ENCODE assay signal across 21 mouse cellular contexts in the genomic region with DNA sequence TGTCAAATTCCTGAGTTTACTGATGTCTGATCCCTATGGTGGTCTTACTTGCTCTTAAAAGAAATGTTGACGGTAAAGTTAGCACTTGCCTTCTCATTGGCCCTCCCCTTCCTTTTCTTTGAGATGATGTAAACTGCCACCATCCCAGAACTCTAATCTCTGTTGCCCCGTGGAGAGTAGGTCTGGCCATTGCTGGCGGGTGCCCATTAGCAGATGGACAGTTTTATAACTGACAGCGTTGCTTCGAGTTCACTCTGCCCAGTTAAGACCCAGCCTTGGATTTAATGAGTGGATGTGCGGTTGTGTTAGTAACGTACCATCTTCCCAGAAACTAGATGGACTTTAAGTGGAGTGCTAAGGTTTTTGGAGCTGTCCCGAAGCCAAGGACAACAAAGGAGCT.
DNase-seq lines count a peak whose midpoint lies in the region; ATAC-seq lines count a peak whose summit lies in the region.
"Had no signal": no experiment of that assay in that cellular context is flagged by ENCODE, and none has a peak within 500 bp of the region (broad histone marks: within the 10 kb centered on the region; RNA-seq: fewer than 3 reads in every experiment).

No protein-coding gene starts in this region.

- H3K9me3 ChIP-seq in midbrain, embryonic 11.5 days (ENCODE audit: control insufficient read depth, low read length), result no peaks in the 10 kb centered on the region
- H3K9me3 ChIP-seq in midbrain, embryonic 15.5 days, result no peaks in the 10 kb centered on the region
- H3K9me3 ChIP-seq: embryonic facial prominence, embryonic 12.5 days; embryonic facial prominence, embryonic 15.5 days; forebrain, embryonic 10.5 days; forebrain, embryonic 12.5 days had no signal

- WGBS in midbrain, embryonic 11.5 days, result 87% methylated on average over 8 of the region's 8 CpGs
- 81% methylated on average over 8 of the region's 8 CpGs for WGBS in midbrain, embryonic 15.5 days

- H3K27ac ChIP-seq in midbrain, embryonic 11.5 days (ENCODE audit: low read depth, low read length), result no peak overlapping the region
- no peak overlapping the region for H3K27ac ChIP-seq in midbrain, embryonic 15.5 days
- H3K27ac ChIP-seq: embryonic facial prominence, embryonic 12.5 days; embryonic facial prominence, embryonic 15.5 days; forebrain, embryonic 10.5 days; forebrain, embryonic 12.5 days had no signal

- no peak overlapping the region for H3K4me3 ChIP-seq in midbrain, embryonic 11.5 days (ENCODE audit: low read depth, low read length)
- no peak overlapping the region for H3K4me3 ChIP-seq in midbrain, embryonic 15.5 days
- H3K4me3 ChIP-seq: embryonic facial prominence, embryonic 12.5 days; embryonic facial prominence, embryonic 15.5 days; erythroblast, embryonic 14.5 days; forebrain, embryonic 10.5 days; forebrain, embryonic 12.5 days had no signal

- no peak for ATAC-seq in cerebellum, adult (ENCODE audit: insufficient number of reproducible peaks, low FRiP score, low TSS enrichment)
- no peak for ATAC-seq in midbrain, embryonic 11.5 days (ENCODE audit: low FRiP score)
- ATAC-seq in midbrain, embryonic 15.5 days (replicated peaks), result no peak
- ATAC-seq: forebrain, embryonic 14.5 days; forebrain, embryonic 16.5 days had no signal

- no peak overlapping the region for H3K4me2 ChIP-seq in midbrain, embryonic 11.5 days
- no peak overlapping the region for H3K4me2 ChIP-seq in midbrain, embryonic 15.5 days
- H3K4me2 ChIP-seq: embryonic facial prominence, embryonic 12.5 days; embryonic facial prominence, embryonic 15.5 days; forebrain, embryonic 12.5 days had no signal

- no peak overlapping the region for H3K9ac ChIP-seq in midbrain, embryonic 11.5 days (ENCODE audit: low read length)
- no peak overlapping the region for H3K9ac ChIP-seq in midbrain, embryonic 15.5 days
- H3K9ac ChIP-seq: embryonic facial prominence, embryonic 12.5 days; embryonic facial prominence, embryonic 15.5 days; forebrain, embryonic 12.5 days had no signal

- no peaks in the 10 kb centered on the region; the same call in 1 of the 2 replicates for H3K4me1 ChIP-seq in midbrain, embryonic 11.5 days (ENCODE audit: control insufficient read depth, insufficient read depth, low read length)
- peaks cover 22% of the 10 kb centered on the region for H3K4me1 ChIP-seq in midbrain, embryonic 15.5 days
- H3K4me1 ChIP-seq: embryonic facial prominence, embryonic 12.5 days; embryonic facial prominence, embryonic 15.5 days had no signal

- no peaks in the 10 kb centered on the region for H3K36me3 ChIP-seq in midbrain, embryonic 11.5 days (ENCODE audit: control insufficient read depth, insufficient read depth, low read length)
- no peaks in the 10 kb centered on the region for H3K36me3 ChIP-seq in midbrain, embryonic 15.5 days (replicated peaks)
- H3K36me3 ChIP-seq: embryonic facial prominence, embryonic 12.5 days; embryonic facial prominence, embryonic 15.5 days; forebrain, embryonic 10.5 days; forebrain, embryonic 12.5 days had no signal

- peak; percentile 34 to 50 for DNase-seq in cerebellum, postnatal 14 days
- peak; percentile 29 for DNase-seq in heart, adult 11 months
- no peak for DNase-seq in heart, postnatal 4 days
- peak; percentile 70 for DNase-seq in midbrain, embryonic 11.5 days (ENCODE audit: low spot score, missing footprints)
- DNase-seq: adrenal gland, adult 2 months; adrenal gland, postnatal 10 days; adrenal gland, postnatal 25 days; cerebellum, adult 11-12 months; cerebellum, adult 8-10 months; cerebellum, adult 9-11 months; cerebellum, postnatal 36 days; embryo, embryonic 11 days had no signal

- H3K27me3 ChIP-seq in midbrain, embryonic 11.5 days (ENCODE audit: control insufficient read depth, insufficient read depth, low read length), result no peaks in the 10 kb centered on the region
- H3K27me3 ChIP-seq in midbrain, embryonic 15.5 days (replicated peaks), result no peaks in the 10 kb centered on the region
- H3K27me3 ChIP-seq: embryonic facial prominence, embryonic 12.5 days; embryonic facial prominence, embryonic 15.5 days had no signal
